Mouse (Mus musculus): ENCODE data around the gene Olfr824.
"Not testable (repeated sequence)": the region's sequence is repeated elsewhere in the genome, so short reads cannot be mapped to it uniquely, and the experiment has no call there.

The Olfr824 gene

DNA sequence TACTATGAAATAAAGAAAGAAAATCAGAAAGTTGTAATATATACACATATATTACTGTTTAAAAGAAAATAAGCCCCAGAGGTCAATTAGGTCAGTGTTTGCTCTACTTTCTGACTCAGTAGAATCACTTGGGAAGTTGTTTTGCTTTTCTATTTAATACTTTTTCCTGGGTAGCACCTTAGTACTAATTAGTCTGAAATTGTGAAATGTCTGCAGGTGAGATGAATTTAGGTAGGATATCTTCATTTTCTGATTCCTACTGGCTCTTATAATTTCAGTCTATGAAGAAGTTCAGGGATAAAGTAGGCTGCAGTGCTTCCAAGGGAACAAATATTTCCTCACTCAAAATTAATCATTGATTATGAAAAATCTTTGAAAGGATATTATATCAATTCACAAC, at the start of gene Olfr824:
TSS of gene Olfr824 (minus strand) at position 101 of the 400 bp plus-strand sequence.
- not testable (repeated sequence) for DNase-seq (ENCODE audit: low spot score)

DNA sequence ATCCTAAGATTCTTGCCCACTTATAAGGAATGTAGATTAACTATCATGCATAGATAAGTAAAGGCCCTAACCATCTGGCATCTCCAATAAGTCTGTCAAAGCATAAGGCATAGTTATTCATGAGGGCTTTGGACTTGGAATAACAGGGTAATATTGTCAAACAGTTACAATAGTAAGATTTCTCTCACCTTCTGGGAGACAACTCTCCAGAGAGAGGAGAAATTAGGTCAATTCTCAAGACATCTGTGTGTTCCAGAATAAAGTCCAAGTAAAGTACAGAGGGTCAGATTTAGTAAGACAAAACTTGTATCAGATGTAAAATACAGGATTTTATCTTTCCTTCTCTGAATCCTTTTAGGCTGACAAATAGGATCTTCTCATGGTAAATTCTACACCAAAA, 36.9 kb upstream of the Olfr824 start, which contains the start of gene Olfr825:
TSS of gene Olfr825 (minus strand) at position 101 of the 400 bp plus-strand sequence.
- DNase-seq (ENCODE audit: low spot score), result no peak

DNA sequence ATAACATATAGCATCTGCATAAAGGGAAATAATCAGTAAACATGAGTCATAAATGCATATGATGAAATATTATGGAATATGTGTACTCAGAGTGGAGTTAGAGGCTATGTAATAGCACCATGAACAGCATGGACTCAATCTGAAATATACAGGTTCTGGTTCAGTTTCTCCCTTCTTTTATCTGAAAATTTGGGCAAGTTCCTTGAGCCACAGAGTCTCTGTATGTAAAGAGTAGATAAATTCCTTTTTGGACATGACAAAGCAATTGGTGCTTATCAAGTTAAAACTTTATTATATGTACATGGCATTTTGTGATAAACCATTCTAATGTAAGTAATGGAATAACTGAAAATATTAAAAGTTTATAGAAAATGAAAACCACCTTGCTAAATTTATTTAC, 35.4 kb upstream of the Olfr824 start:
- no peak for DNase-seq (ENCODE audit: low spot score)

- DNase-seq (ENCODE audit: low spot score), result no peak
Observed at GRCm38 (mm10) chr10:130144121-130144520, 14.3 kb upstream of the Olfr824 start.

DNA sequence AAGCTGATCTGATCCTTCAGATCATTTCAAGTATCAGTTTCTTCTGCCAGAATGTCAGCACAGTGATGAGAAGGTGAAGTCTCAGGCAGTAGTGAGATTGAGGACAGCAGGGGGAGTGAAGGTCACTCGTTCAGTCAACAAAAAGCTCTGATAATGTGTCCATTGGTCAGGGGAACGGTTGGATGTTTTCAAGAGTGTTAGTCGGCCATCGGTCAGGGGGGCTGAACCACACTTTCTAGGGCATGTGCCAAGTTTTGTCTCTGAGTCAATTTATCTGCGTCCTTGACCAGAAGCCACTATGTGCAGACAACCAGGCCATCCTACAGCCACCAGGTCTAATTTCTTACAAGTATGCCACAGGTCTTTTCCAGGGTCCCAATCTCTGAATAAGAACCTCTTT, 12.7 kb upstream of the Olfr824 start:
- DNase-seq (ENCODE audit: low spot score), result not testable (repeated sequence)

DNA sequence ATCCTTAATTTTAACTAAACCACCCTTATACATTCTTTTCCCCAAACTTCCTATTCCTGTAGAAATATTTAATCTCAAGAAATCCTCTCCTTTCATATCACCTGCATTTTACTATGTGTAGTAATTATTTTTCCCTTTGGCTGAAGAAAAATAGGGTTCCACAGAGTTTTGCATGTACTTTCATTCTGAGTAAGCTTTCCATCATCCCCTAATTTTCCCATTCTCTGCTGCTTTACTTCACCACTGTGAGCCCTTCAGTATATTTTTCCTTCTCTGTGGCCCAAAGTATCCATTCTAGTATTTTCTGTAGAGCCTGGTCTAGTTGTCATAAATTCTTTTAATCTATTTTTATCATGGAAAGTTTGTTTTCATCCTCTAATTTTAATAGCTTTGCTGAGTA, 5.0 kb upstream of the Olfr824 start:
- no peak for DNase-seq (ENCODE audit: low spot score)

DNA sequence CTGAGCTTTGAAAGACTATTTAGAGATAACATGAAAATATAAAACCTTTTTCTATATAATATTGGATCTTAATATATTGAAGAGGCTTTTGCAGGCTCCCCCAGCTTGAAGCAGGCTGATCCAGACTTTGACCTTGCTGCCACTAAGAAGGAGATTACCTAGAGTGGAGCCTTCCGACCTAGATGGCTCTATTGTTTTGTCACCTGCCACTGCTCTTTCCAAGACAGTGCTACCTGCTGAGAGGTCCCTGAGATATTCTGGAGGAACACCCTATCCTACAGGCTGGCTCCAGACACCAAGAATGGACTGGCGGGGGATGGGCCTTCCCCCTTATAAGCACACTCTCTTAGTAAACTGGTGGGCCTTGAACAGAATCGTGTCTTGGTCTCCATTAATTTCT, 13.8 kb downstream of the Olfr824 start:
- not testable (repeated sequence) for DNase-seq (ENCODE audit: low spot score)

DNA sequence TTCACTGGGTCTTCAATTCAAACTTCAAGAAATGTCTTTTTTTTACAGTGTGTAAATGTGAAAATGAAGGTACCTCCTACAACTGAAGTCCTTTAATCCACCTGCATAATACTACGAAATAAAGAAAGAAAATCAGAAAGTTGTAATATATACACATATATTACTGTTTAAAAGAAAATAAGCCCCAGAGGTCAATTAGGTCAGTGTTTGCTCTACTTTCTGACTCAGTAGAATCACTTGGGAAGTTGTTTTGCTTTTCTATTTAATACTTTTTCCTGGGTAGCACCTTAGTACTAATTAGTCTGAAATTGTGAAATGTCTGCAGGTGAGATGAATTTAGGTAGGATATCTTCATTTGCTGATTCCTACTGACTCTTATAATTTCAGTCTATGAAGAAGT, 14.5 kb downstream of the Olfr824 start, which contains the start of gene Olfr823:
TSS of gene Olfr823 (minus strand) at position 101 of the 400 bp plus-strand sequence.
- DNase-seq (ENCODE audit: low spot score), result not testable (repeated sequence)

DNA sequence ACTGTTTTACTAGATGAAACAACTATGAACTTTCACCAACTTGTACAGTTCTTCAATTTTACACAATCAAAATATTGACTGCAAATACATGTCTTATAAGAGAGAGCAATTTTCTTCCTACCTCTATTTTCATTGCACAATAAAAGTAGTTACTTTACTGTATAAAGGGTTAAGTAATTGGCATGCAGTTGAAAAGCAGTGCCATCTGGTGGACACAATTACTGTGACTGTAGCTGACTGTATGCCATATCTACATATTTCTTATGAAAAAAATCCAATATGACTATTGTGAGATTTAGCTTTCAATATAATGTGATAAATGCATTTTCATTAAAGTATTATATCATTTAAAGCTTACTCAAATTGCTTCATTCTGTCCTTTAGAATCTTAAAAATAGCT, 33.7 kb downstream of the Olfr824 start:
- DNase-seq (ENCODE audit: low spot score), result no peak

- DNase-seq (ENCODE audit: low spot score), result no peak
Observed at GRCm38 (mm10) chr10:130092838-130093440, 36.9 kb downstream of the Olfr824 start.
